Mouse (Mus musculus): Measurements from ENCODE around the gene Hoxa4.

Hoxa4 gene

DNA sequence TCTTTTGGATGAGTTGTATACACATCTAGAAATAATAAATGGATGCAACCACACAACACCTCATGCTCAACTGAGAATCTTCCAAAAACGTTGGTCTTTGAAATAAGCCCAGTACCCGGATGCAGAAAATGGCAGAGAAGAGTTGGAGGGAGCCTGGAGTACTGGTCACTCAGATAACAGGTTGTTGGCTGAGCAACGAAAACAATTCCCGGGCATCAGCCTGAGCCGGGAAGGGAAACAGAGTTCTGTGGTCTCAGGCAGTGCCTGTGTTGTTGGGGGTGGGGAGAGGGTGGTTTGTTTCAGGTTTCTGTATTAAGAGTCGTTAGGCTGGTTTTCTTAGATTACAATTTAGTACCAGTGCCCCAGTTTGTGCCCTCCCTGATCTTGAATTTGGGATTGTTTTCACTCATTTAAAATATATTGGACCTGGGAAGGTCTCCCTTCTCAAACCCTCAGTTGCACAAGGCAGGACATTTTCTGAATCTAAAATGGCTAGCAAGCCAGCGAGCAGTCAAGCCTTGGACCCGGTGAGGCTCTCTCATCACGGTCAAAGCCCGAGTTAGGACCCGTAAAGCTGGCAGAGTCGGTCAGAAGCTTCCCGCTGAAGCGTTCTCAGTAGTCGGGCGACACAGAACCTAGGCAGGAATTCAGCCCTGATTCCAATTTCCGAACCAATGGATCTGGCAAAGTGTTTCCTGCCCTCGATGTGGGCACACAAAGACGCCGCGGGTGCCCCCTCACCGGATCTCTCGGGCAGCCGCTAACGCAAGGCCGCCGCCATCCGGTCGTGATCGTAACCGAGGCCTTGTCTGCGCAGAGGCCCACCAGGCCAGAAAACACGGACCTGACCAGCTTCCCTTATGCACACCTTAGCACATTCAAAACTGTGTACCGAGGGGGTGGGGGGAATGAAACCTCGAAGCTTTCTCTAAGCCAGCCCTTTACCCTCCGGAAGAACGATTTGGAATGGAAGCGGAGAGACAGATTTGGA, 37.2 kb upstream of the Hoxa4 start:
- no peak for DNase-seq

DNA sequence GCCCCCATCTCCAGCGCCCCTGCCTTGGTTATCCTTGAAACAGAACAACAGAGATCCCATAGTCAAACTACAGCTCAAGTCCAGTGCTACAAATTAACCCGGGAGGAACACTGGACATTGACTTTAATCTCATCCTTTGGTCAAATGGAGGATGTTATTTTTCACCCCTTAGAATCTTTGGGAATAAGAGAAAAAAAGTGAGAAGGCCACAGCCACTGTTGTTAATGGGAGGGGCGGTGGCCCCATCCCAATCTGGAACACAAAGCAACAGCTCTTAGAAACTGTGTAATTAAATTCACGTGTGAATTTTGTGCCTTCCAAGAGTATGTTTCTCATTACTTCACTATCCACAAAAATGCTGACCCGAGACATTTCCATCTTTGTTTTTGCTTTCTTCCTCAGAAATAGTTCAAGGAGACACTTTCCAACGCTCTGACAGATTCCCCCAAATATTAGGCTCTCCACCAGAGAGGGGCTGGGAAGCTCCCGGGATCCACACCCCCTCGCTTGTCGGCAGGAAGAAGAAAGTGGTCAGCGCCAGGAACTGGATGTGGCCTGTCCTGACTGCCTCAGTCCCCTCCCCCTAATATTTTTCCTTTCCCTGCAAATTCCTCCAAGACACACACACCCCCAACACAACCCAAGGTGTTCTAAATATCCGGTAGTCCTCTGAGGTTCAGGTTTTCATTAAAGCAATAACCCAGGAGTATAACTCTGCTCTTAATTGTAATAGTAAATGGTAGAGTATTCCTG, 36.1 kb upstream of the Hoxa4 start:
- no peak for DNase-seq

DNA sequence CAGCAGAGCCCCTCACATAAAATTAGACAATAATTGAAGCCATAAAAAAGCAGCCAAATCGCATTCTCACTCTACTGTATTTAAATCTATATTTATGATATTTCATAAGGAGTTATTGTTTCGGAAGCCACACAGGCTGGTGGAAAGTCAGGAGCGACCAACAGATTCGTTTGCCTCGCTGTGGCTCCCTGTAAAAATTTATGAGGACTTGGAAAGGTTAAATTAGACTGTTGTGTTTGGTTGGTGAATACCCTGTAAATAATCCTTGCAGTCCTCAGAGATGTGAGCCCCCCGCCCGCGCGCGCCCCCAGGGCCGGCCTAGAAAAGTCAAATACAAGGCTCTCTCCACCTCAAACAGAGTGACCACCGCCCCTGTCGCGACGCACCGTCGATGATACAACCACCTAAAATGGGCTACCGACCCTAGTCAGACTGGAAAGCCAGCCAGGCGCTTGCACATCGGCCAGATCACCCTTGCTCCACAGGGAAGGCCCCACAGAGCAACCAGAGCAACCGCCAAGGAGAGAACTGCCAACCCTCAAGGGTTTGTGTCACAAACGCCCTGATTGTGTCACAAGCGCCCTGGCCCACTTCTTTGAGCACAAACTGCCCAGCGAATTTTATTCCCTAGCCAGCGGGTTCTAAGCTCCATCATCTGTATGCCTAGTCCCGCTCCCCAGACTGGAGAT, 35.2 kb upstream of the Hoxa4 start:
- DNase-seq: no peak

DNA sequence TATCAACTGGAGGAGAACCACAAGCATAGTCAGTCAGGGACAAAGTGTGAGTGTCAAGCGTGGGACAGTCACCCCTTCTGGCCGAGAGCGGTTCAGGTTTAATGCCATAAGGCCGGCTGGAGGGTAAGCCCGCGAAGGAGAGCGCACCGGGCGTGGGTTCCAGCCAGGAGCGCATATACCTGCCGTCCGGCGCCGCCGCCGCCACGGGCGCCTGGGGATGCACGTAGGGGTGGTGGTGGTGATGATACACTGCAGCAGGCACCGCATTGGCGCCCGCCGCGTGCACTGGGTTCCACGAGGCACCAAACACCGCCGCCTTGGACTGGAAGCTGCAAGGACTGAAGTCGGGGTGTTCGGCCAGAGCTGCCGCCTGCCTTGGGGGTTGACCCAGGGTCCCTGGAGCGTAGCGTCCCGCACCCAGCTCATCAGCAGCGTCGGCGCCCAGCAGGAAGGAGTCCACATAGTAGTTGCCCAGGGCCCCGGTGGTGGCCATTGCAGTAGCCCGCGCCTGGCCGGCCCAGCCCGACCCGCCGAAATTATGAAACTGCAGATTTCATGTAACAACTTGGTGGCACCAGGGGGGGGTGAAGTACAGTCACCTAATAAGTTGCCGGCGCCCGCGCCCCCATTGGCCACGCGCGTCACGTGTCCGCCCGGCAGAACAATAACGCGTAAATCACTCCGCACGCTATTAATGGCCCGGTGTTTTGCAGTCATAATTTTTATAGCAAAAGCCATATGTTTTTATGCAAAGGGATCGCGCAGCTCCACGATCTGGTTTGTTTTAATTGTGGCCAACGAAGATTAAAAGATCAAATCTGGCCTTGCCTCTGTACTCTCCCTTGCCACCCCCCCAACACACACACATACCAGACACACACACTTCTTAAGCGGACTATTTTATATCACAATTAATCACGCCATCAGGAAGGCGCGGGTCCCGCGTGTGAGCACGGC, 34.3 kb upstream of the Hoxa4 start:
- DNase-seq: no peak

DNA sequence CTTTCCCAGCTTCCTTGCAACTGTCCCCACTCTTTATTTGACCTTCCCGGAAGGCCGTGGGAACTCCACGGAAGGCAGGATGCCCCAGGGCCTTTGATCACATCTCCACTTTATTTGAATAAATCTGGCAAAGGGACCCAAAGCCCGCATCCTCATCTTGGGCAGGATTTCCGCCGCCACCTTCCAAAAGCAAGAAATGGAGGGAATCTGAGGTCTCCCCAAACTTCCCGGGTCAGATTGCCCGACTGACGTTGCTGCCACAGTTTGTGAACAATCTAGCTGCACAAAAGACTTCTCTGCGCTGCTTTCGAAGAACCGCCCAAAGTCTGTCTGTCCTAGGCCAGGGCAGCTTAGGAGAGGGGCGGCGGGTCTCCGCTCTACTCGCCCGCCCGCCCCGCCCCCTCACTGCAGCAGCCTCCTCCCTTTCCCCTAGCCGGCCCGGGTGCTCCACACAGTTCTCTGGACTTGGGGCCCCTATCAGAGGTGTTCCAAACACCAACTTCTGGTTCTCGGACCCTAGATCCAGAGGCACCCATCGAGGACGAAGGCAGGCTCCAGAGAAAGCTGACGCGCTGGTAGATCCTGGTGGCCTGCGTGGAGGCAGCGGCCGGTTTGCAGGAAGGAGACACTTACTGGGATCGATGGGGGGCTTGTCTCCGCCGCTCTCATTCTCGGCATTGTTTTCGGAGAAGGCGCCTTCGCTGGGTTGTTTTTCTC, 33.5 kb upstream of the Hoxa4 start:
- no peak for DNase-seq

DNA sequence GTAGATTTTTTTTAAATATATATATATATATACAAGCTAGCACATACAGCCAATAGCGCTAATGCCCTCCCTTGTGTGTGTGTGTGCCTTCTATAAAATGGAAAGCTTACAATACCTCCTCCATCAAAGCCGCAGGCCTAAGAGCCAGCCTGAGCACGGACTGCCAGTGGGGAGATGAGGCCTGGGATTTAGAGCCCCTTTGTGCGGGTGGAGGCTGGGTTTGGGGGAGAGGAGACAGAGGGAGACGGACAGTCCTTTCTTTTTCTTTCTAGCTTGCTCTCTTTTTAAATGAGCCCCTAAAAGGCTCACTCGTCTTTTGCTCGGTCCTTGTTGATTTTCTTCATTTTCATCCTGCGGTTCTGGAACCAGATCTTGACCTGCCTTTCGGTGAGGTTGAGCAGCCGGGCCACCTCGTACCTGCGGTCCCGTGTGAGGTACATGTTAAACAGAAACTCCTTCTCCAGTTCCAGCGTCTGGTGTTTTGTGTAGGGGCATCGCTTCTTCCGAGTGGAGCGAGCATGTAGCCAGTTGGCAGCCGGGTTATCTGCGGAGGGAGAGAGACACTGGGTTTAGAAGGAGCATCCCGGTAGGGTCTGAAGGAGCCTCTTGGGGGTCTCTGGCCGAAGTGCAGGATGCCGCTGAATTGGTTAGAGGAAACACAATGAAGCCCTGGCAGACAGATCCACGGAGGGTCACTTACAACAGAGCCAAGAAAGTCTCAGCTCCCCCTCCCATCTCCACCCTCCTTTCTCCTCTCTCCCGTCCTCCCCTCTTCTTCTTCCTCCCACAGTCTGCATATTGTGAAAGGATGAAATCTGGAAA, 32.6 kb upstream of the Hoxa4 start:
- no peak for DNase-seq

DNA sequence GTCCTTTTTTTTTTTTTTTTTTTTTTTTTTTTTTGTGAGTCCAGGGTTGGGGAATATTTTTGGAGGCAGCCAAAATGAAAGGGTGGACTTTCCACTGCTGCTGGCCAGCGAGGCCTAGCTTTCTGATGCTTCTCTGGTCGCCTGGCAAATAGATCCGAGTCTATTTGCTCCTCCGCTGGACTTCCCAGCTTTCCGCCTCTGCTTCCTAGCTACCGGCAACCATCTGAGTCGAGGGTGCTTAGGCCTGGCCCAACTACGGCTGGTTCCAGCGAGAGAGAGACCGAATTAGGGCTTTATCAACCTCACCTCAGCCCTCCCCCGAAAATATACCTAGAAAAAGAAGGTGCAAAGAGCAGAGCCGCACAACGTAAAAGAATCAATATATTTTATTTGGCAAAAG, 31.2 kb upstream of the Hoxa4 start:
- no peak for DNase-seq

DNA sequence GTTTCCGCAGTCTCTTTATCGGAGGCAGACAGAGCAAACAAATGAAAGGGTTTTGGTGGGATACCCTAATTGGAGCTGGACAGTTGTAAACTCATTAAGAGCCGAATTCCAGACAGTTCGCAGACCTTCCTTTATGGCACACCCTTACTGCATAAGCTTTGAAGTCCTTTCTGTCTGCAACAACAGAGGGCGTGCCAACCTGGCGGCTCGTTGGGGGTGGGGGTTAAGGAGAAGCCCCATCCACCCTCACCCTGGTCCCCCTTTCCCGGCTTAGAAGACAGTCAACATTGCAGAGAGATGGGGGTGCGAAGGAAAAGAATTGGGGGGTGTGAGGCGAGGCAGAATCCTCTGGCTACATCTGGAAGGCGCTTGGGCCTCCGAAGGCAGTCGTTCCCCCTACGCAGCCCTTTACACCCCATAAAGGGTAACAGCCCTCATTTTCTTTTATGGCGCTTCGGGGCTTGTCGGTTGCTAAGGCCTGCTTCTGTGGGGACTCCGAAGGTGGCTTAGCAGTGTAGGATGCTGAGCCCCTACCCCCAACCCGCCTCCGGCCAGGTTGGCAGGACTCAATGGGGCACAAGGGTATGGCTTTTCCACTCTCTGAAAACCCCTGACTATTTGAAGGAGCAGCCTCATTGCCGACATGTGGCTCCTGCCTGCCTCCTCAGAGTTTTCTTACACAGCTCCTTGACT, 30.6 kb upstream of the Hoxa4 start:
- DNase-seq: no peak

DNA sequence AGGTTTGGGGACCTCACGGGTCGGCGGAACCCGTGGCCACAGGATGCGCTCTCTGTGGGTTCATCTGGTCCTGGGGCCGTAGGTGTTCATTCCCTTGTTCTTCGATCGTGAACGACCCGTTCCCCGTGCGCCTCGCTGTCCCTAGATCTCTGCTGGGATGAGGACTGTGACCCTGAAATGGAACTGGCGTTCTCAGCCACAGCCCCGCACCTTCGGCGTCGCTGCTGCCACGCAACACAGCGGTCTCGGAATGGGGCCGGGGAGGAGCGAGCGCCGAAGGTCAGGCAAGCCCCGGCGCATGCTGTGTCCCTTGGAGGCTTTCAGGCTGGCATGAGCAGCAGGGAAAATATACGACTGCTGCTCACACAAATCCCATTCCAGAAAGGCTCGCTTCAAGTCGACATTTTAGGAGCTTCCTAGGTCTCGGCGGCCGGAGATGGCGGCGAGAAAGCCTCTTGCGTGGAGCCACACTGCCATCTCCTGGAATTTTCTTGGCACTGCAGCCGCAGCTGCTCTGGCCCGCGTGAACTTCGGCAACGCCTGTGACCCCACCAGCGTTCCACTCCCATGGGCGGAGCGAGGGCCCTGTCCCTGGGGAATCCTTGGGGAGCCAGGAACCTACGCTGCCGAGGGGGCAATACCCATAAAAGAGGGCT, 29.9 kb upstream of the Hoxa4 start, which contains the start of gene Hoxa7:
Hoxa7 (minus strand) TSS at position 518 of the 656 bp plus-strand sequence.
- DNase-seq: peak; percentile 71

DNA sequence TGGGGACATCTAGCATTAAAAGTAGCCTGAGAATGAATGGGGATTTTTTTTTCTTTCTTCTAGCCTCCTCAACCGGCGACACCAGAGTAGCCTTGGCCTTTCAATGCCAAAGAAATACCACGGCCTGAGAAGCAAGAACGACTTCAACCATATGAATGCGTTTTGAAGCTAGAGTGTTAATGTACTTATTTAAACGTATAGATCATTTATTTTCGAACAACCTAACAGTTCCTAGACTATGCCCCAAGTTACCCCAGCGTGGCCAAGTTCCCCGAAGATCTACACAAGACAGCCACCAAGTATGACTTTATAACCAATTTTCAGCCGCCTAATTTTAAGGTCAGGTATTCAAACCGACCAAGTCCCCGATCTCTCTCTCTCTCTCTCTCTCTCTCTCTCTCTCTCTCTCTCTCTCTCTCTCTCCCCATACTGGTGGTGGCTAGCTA, 29.3 kb upstream of the Hoxa4 start:
- no peak for DNase-seq

DNA sequence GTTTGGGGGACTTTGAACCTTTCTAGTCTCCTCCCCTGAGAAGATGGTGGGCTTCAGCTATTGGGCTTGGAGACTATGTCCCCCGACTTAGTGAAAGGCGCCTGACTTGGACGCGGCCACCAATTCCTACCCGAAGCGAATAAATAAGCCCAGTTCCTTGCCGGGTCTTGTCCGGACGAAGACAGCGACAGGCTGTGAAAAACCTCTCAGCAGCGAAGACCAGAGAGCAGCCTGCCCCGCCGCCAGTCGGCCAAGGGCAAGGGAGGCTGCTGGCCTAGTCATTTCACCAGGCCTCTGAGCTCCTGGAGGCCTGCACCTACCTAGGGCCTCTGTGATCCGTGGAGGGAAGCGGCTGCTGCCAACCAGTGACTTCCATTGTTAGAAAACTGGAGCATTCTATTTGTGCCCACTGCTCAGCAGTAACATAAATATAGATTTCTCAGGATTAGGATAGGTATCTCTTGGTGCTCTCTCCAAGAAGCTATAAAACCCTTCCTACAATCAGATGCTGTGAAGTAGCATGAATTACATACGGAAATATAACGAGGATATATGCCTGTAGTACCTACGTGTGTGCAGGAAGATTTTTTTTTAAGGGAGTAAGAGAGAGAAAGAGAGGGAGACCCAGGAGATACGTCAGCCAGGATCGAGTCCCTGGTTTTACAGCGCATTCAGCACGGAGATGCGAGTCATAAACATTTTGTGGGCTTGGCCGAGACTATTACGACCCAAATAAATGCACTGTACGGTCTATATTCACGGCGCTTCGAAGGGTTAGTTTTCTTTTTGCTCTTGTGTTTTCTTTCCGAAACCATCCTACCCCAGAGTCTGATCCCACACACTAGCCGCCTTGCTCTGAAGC, 28.7 kb upstream of the Hoxa4 start:
- no peak for DNase-seq

DNA sequence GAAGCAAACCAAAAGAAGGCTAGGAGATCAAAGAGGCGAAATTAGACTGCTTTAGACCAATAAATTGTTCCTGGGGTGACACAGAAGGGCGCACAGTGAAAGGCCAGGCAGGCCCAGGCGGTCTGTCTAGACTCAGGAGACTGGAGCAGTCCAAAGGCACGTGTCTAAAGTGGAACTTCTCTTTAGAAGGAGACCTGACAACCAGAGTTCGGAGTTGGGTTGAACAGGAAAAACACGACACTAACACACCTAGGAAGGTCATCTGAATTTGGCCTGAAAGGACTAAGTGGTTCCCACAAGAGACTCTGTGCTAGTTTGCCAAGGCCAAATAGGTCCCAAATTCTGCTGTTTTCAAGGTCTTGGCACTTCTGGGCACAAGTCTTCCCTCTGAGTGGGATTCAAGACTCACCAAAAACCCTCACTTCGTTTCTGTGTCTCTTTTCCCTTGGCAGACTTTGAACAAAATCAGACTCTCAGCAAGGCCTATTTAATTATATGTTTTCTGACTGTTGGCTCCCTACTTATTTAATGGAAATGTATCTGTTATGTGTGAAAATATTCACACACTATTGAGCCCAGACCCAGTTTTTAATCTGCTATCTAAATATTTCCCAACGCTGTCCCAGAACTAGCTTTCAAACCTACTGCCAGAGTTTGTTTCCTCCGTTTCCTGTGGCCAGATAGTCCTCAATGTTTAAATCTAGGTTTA, 27.8 kb upstream of the Hoxa4 start:
- no peak for DNase-seq

DNA sequence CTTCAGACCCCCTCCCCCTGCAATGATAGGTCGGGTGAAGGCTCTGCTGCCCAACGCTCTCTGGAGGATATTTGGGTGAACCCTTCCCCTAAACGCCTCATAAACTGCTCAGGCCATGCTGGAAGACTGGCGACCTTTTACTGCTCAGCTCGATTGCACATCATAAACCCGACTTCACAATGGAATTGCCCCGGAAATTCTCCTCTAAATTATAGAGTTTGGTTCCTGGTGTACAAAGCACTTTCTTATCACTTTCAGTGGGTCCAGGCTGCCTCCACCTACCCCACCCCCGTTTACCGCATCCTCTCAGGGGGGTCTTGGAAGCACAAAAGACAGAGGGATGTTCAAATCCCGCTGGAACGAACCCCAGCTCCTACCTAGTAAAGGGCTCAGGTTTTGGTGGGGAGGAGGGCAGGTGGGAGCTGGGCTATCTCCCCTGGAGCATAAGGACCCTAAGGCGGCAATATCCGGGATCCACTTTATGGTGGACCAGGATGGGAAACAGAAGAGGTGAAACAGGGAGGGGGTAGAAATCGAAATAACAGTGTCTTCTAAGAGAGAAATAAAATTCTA, 27.2 kb upstream of the Hoxa4 start:
- no peak for DNase-seq

DNA sequence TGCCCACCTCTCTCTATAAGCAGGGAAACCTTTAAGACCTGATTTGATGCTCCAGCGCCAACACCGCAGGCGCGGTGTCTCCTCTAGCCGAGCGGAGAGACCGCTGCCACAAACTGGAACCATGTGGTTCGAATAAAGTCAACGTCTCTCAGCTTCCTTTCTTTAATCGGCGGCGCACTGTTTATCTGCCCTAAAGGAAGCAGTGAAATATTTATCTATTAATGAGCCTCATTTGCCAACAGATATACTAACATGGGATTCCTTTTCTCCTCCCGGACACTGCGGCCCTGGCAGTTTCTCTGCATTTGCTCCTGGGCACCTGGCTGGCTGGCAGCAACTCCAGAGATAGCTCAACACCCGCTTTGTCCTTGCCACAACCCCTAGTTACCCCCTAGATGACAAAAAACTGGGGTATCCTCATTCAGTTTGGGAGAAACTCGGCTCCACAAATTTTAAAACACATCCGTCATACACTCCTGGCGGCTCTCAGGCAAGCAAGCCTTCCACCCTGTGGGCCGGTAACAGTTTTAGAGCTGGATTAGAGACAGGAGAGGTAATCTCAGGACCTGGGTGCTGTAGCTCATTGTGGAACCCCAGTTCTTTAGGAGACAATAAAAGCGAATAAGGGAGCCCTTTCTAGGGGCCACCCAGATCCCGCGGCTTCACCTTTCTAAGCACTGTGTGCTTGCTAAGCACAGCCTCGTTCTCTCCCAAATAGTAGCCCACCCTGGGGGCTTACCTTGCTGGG, 26.5 kb upstream of the Hoxa4 start:
- no peak for DNase-seq

DNA sequence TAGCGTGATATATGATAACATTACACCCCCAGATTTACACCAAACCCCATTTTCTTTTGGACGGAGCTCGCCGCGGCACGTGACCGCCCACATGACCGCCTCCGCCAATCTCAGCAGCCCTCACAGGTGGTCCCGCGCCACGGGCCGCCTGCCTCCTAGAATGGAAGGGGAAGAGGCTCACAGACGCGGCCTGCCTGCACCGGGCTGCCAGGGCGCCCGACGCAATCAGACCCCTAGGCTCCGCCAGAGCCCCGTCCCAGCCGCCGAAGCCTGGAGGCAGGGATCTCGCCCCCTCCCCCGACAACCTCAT, 25.9 kb upstream of the Hoxa4 start:
- no peak for DNase-seq

DNA sequence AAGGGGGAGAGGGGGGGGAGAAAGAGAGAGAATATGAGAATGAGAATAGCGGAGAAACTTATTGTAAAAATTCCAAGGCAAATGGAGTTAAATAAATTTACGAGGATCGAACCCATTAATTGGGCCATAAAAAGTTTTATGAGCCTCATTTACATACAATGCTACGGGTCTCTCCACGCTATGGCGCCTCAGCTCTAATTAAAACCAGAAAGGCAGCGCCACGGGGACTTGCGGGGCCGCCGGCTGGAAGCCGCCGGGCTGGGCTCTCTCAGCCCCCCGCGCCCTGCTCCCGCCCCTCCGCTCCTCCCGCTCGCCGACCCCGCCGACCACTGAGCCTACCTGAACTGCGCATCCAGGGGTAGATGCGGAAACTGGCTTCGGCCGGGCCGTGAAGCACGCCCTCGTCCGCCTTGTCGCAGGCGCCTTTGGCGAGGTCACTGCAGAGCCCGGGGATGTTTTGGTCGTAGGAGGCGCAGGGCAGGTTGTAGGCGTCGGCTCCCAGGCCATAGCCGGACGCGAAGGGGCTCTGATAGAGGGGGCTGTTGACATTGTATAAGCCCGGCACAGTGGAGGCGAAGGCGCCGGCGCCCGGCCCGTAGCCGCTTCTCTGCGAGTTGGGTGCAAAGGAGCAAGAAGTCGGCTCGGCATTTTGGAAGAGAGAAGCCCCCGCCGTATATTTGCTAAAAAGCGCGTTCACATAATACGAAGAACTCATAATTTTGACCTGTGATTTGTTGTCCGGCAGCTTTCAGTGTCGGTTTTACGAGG, 25.3 kb upstream of the Hoxa4 start:
- DNase-seq: no peak

Data from cerebellum, adult 11 months (tissue).